Comparison of ENCODE assay signal across 26 mouse cellular contexts in genomic region chr15:91251544-91252408, GRCm38 (mm10). TPM values are rescaled to one million over a fixed set of nuclear protein-coding genes. Genes with fewer than 3 reads are reported as not detected.
A peak's percentile ranks its signal among the peaks of the same experiment; 100 is the strongest.
DNase-seq lines count a peak whose midpoint lies in the region; ATAC-seq lines count a peak whose summit lies in the region.
"Had no signal": no experiment of that assay in that cellular context is flagged by ENCODE, and none has a peak within 500 bp of the region (broad histone marks: within the 10 kb centered on the region; RNA-seq: fewer than 3 reads in every experiment).

No protein-coding gene starts in this region.

- H3K36me3 ChIP-seq in midbrain, embryonic 10.5 days: no peaks in the 10 kb centered on the region
- H3K36me3 ChIP-seq in midbrain, embryonic 13.5 days: no peaks in the 10 kb centered on the region
- H3K36me3 ChIP-seq in liver, embryonic 15.5 days (replicated peaks): no peaks in the 10 kb centered on the region
- H3K36me3 ChIP-seq: embryonic facial prominence, embryonic 13.5 days; hindbrain, embryonic 12.5 days; neural tube, embryonic 13.5 days had no signal

- peak overlapping the region; percentile 46 for H3K27ac ChIP-seq in midbrain, embryonic 10.5 days (replicated peaks)
- H3K27ac ChIP-seq in midbrain, embryonic 13.5 days: no peak overlapping the region
- peak overlapping the region; percentile 89 for H3K27ac ChIP-seq in liver, embryonic 15.5 days (replicated peaks)
- H3K27ac ChIP-seq: embryonic facial prominence, embryonic 13.5 days; hindbrain, embryonic 12.5 days; left cerebral cortex, adult 2 months; neural tube, embryonic 13.5 days had no signal

- H3K27me3 ChIP-seq in midbrain, embryonic 10.5 days (ENCODE audit: low read depth, poor library complexity, severe bottlenecking): no peaks in the 10 kb centered on the region
- no peaks in the 10 kb centered on the region for H3K27me3 ChIP-seq in midbrain, embryonic 13.5 days
- no peaks in the 10 kb centered on the region for H3K27me3 ChIP-seq in liver, embryonic 15.5 days
- H3K27me3 ChIP-seq: embryonic facial prominence, embryonic 13.5 days; hindbrain, embryonic 12.5 days; megakaryocyte, embryonic 14.5 days; neural tube, embryonic 13.5 days had no signal

- H3K4me2 ChIP-seq in midbrain, embryonic 13.5 days (replicated peaks): no peak overlapping the region
- peak overlapping the region; percentile 63 for H3K4me2 ChIP-seq in liver, embryonic 15.5 days
- H3K4me2 ChIP-seq: embryonic facial prominence, embryonic 13.5 days; hindbrain, embryonic 12.5 days; neural tube, embryonic 13.5 days had no signal

- H3K4me3 ChIP-seq in midbrain, embryonic 10.5 days: no peak overlapping the region
- no peak overlapping the region for H3K4me3 ChIP-seq in midbrain, embryonic 13.5 days (replicated peaks)
- 0 out of 2 replicates have a peak overlapping the region, but pooled peaks have one; percentile 21 for H3K4me3 ChIP-seq in liver, embryonic 15.5 days (replicated peaks)
- H3K4me3 ChIP-seq: embryonic facial prominence, embryonic 13.5 days; hindbrain, embryonic 12.5 days; left cerebral cortex, adult 2 months; megakaryocyte, embryonic 14.5 days; myocyte; neural tube, embryonic 13.5 days had no signal

- WGBS in midbrain, embryonic 10.5 days: 75% methylated on average over 9 of the region's 9 CpGs
- WGBS in midbrain, embryonic 13.5 days: 70% methylated on average over 9 of the region's 9 CpGs
- 34% methylated on average over 9 of the region's 9 CpGs for WGBS in liver, embryonic 15.5 days (ENCODE audit: insufficient replicate concordance)

- H3K4me1 ChIP-seq in midbrain, embryonic 10.5 days: peaks cover 16% of the 10 kb centered on the region
- peaks cover 4% of the 10 kb centered on the region for H3K4me1 ChIP-seq in midbrain, embryonic 13.5 days (replicated peaks)
- peaks cover 35% of the 10 kb centered on the region for H3K4me1 ChIP-seq in liver, embryonic 15.5 days (replicated peaks)
- H3K4me1 ChIP-seq: embryonic facial prominence, embryonic 13.5 days; hindbrain, embryonic 12.5 days; megakaryocyte, embryonic 14.5 days had no signal

- DNase-seq in midbrain, embryonic 10.5 days (ENCODE audit: low spot score): no peak
- no peak for DNase-seq in lung, postnatal 14 days
- no peak for DNase-seq in lung, postnatal 10 days
- no peak for DNase-seq in frontal cortex, postnatal 14 days (ENCODE audit: low spot score in 2 of 2)
- DNase-seq: cerebellum, adult 2 months; forebrain, postnatal 0 days; gastrocnemius, postnatal 36 days; kidney, adult 9 months; thymus, postnatal 25 days had no signal

- no peaks in the 10 kb centered on the region for H3K9me3 ChIP-seq in midbrain, embryonic 10.5 days (replicated peaks)
- no peaks in the 10 kb centered on the region for H3K9me3 ChIP-seq in midbrain, embryonic 13.5 days
- no peaks in the 10 kb centered on the region for H3K9me3 ChIP-seq in liver, embryonic 15.5 days (replicated peaks)
- H3K9me3 ChIP-seq: embryonic facial prominence, embryonic 13.5 days; hindbrain, embryonic 12.5 days; neural tube, embryonic 13.5 days had no signal

- no peak overlapping the region for H3K9ac ChIP-seq in midbrain, embryonic 13.5 days (replicated peaks)
- H3K9ac ChIP-seq in liver, embryonic 15.5 days: peak overlapping the region; percentile 35; the same call in 1 of the 2 replicates
- H3K9ac ChIP-seq: embryonic facial prominence, embryonic 13.5 days; forebrain, postnatal 0 days; hindbrain, embryonic 12.5 days; neural tube, embryonic 13.5 days had no signal

- no peak for ATAC-seq in midbrain, embryonic 13.5 days
- ATAC-seq in granulocyte monocyte progenitor cell, adult 5-6 weeks (replicated peaks; ENCODE audit: poor library complexity, severe bottlenecking): peak; percentile 50
- ATAC-seq in liver, embryonic 15.5 days (ENCODE audit: insufficient read depth): peak; percentile 96
- ATAC-seq: forebrain, postnatal 0 days; inflammation-experienced regulatory T-cells, adult 6 months; midbrain, embryonic 16.5 days had no signal

RNA-seq across cellular contexts. Expression of gene CN725425, which starts 52.5 kb away (rescaled TPM):
- not detected in 2 replicates for polyA plus RNA-seq in midbrain, embryonic 10.5 days (2016; fragmentation: Nextera tagmentation; extraction: Ambion mirVana)
- not detected in 2 replicates for polyA plus RNA-seq in midbrain, embryonic 13.5 days (2015; fragmentation: Nextera tagmentation; extraction: Ambion mirVana)
- not detected in 2 replicates for total RNA-seq in granulocyte monocyte progenitor cell, adult 5-6 weeks (2014; fragmentation: Nextera tagmentation)
- not detected in 2 replicates for total RNA-seq in granulocyte monocyte progenitor cell, adult 5-6 weeks (2017)
- polyA plus RNA-seq in liver, embryonic 15.5 days (2015; fragmentation: Nextera tagmentation; extraction: Ambion mirVana): 0.06 TPM in 2 replicates
- total RNA-seq: adrenal gland, postnatal 36 days; forebrain, postnatal 0 days; gastrocnemius, postnatal 36 days; left cerebral cortex, postnatal 36 days had no signal
- polyA plus RNA-seq: embryonic facial prominence, embryonic 13.5 days; heart, embryonic 14.5 days; hindbrain, embryonic 12.5 days; inflammation-experienced regulatory T-cells, adult 6 months; limb, embryonic 14.5 days; lung, embryonic 16.5 days; midbrain, embryonic 16.5 days; myocyte; neural tube, embryonic 13.5 days; spleen, adult 2 months had no signal
